Mouse (Mus musculus): Measurements from ENCODE around the gene Clrn2.

GRCm38 (mm10) chr5:45441124-45441523, 12.4 kb upstream of the Clrn2 start:
- TF ChIP-seq CTCF (IDR thresholded peaks at IDR 0.05; ENCODE audit: low read depth, low read length) (no peak), POLR2A (IDR thresholded peaks at IDR 0.05; ENCODE audit: extremely low read depth, insufficient read depth, low read length) (no peak)
